Mouse (Mus musculus) spleen, adult 2 months (tissue): ENCODE results near the gene Dnase1l2.

Experiments
- CTCF ChIP-seq: fragments of 200-500 bp; IDR thresholded peaks from 2 replicates; pipeline ENCODE4 v1.5.1; 2011; ENCODE audit warnings: mild to moderate bottlenecking, inconsistent platforms; ENCODE audit not compliant: insufficient read depth, insufficient read length, insufficient replicate concordance; ENCODE audit errors: extremely low read depth
- POLR2A ChIP-seq: fragments of 200-500 bp; IDR thresholded peaks from 2 replicates; pipeline ENCODE4 v1.6.1; 2011; ENCODE audit warnings: low read depth, low read length, inconsistent platforms

- TF ChIP-seq CTCF: no peak
- no peak for TF ChIP-seq POLR2A
These were observed 18.4 kb downstream of the Dnase1l2 start for GRCm38 (mm10) chr17:24424489-24424888.
